Mouse (Mus musculus) megakaryocyte, embryonic 14.5 days (primary cell): ENCODE results near the gene Pak4. TPM values are rescaled to one million over a fixed set of nuclear protein-coding genes. Genes with fewer than 3 reads are reported as not detected.
A peak's percentile ranks its signal among the peaks of the same experiment; 100 is the strongest.

Experiments
- H3K27me3 ChIP-seq: replicated peaks from 2 replicates; pipeline ENCODE3; 2012; ENCODE audit warnings: inconsistent platforms
- H3K36me3 ChIP-seq: replicated peaks from 2 replicates; pipeline ENCODE3; 2012; ENCODE audit warnings: low read length, inconsistent platforms, mixed read lengths
- H3K4me1 ChIP-seq: 2 replicates; pipeline ENCODE4 v1.6.1; 2012; ENCODE audit warnings: inconsistent platforms
- H3K4me3 ChIP-seq: replicated peaks from 2 replicates; pipeline ENCODE3; 2012; ENCODE audit warnings: moderate library complexity, mild to moderate bottlenecking, inconsistent platforms
- H3K9me3 ChIP-seq: 2 replicates; pipeline ENCODE4 v1.6.1; 2012; ENCODE audit warnings: inconsistent platforms
- FLI1 ChIP-seq: IDR thresholded peaks from 2 replicates; pipeline ENCODE4 v1.6.1; 2012; ENCODE audit warnings: low read length, inconsistent platforms, mixed read lengths
- GATA1 ChIP-seq: IDR thresholded peaks from 3 replicates; pipeline ENCODE4 v1.6.1; 2012; ENCODE audit warnings: mixed read lengths, low read length, inconsistent platforms, borderline replicate concordance
- polyA plus RNA-seq: library from polyadenylated mRNA; stranded (reverse); fragments of >175 nt; gene quantifications from 2 replicates; pipeline ENCODE4 v1.2.3, GENCODE M21; 2012; ENCODE audit warnings: low replicate concordance; ENCODE audit not compliant: insufficient read depth

Pak4 gene
- polyA plus RNA-seq, 1 experiment, result 17.3 TPM

- TF ChIP-seq GATA1 (no peak), FLI1 (no peak)
- Histone ChIP-seq H3K4me1 (peaks cover 98% of the 10 kb centered on the region), H3K4me3 (no peak overlapping the region), H3K27me3 (no peaks in the 10 kb centered on the region), H3K36me3 (peaks cover 18% of the 10 kb centered on the region), H3K9me3 (peaks cover 3% of the 10 kb centered on the region; the same call in 1 of the 2 replicates)
These were observed 19.4 kb downstream of the Pak4 start for GRCm38 (mm10) chr7:28578543-28579053.

GRCm38 (mm10) chr7:28577826-28578542 lies 20.0 kb downstream of the Pak4 start:
- TF ChIP-seq FLI1 (no peak), GATA1 (no peak)
- H3K9me3 ChIP-seq, result peaks cover 3% of the 10 kb centered on the region; the same call in 1 of the 2 replicates
- peaks cover 98% of the 10 kb centered on the region for H3K4me1 ChIP-seq
- no peaks in the 10 kb centered on the region for H3K27me3 ChIP-seq
- H3K4me3 ChIP-seq, result peak overlapping the region; percentile 5
- H3K36me3 ChIP-seq, result peaks cover 18% of the 10 kb centered on the region

DNA sequence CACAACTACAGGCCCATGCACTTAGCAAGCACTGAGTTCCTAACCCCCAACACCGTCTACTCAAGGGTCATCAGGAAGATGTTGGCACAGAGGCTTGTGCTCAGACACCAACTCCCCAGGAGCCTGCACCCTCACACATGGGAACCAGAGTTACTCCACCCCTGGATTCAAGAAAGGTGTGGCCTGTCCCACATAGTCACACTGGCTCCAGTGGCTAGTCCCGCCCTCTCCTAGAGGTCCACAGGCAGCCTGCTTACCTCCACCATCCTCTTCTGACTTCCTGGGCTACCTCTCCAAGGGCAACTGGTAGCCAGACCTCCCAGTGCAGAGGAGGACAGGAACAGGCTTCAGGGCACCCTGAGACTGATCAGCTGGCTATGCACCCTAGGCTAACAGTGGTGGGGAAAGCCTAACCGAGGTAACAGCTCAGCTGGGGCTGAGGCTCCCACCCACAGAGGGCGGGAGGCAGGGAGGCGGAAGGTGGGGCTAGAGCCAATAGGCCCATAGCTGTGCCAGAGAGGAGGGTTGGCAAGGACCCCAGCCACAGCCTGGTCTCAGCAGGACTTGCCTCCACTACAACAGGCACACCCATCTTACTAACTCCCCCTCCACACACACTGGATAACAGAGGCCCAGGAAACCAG lies 21.6 kb downstream of the Pak4 start:
- Histone ChIP-seq H3K27me3 (no peaks in the 10 kb centered on the region), H3K4me1 (peaks cover 95% of the 10 kb centered on the region), H3K4me3 (no peak overlapping the region), H3K9me3 (peaks cover 3% of the 10 kb centered on the region; the same call in 1 of the 2 replicates), H3K36me3 (peaks cover 16% of the 10 kb centered on the region)
- no peak for TF ChIP-seq GATA1
- TF ChIP-seq FLI1, result no peak

DNA sequence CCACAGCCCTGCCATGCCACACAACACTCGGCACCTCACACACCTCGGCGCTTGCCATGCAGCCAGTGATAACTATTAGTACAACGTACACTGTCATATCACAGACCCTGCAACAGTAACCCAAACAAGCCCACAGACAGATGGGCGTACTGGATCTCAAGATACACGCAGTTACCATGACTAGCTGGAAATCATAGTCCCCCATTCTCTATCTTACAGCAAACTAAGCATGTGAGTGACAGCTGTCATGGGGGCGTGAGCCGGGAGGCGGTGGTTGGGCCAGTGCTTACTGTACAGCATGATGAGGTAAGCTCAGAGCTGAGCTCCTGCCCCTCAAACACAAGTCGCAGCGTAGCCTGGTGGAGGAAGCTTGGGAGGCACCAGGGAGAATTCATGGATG lies 22.4 kb downstream of the Pak4 start:
- TF ChIP-seq GATA1 (no peak), FLI1 (no peak)
- Histone ChIP-seq H3K4me3 (no peak overlapping the region), H3K36me3 (peaks cover 9% of the 10 kb centered on the region), H3K9me3 (no peaks in the 10 kb centered on the region), H3K4me1 (peaks cover 97% of the 10 kb centered on the region), H3K27me3 (no peaks in the 10 kb centered on the region)

GRCm38 (mm10) chr7:28573236-28573635 lies 24.7 kb downstream of the Pak4 start:
- Histone ChIP-seq H3K9me3 (no peaks in the 10 kb centered on the region), H3K36me3 (peaks cover 14% of the 10 kb centered on the region), H3K27me3 (no peaks in the 10 kb centered on the region), H3K4me3 (no peak overlapping the region), H3K4me1 (peaks cover 82% of the 10 kb centered on the region)
- TF ChIP-seq GATA1 (no peak), FLI1 (no peak)

- no peak overlapping the region for H3K4me3 ChIP-seq
- no peak for TF ChIP-seq GATA1
- no peak for TF ChIP-seq FLI1
- H3K27me3 ChIP-seq, result no peaks in the 10 kb centered on the region
- no peaks in the 10 kb centered on the region for H3K9me3 ChIP-seq
- H3K36me3 ChIP-seq, result peaks cover 19% of the 10 kb centered on the region
- H3K4me1 ChIP-seq, result peaks cover 82% of the 10 kb centered on the region
These were observed 25.3 kb downstream of the Pak4 start for GRCm38 (mm10) chr7:28572689-28573088.

DNA sequence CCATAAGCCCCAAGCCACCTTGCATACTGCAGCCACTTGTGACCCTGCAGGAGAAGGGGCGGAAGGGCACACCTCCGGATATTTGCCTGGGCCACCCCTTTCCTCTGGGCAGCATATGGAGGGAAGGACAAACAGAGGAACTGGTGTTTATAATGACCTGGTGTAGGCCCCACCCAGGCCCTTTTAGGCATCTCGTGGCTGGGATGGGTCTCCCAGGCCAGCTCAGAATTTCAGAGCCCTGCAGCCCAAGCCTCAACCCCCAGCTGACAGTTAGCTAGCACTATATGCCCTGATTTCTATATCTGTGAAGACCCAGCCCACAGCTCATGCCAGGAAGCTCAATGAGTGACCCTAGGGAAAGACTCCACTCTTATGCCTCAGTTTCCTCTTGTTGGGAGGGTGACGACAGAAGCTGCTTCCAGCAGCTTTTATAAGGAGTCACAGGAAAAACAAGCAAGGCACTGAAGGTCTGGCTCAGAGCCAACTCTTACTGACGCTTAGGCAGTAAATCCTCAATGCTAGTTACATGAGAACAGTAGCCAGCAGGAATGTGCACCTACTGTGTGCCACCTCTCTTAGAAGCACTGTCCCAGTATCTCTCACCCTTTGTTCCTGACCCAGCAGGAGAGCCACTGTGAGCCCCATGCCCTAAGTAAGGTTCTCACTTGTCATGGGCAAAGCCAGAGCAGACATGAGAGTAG lies 26.9 kb downstream of the Pak4 start:
- no peaks in the 10 kb centered on the region for H3K9me3 ChIP-seq
- peaks cover 34% of the 10 kb centered on the region for H3K36me3 ChIP-seq
- TF ChIP-seq FLI1, result no peak
- TF ChIP-seq GATA1, result no peak
- H3K4me3 ChIP-seq, result no peak overlapping the region
- H3K4me1 ChIP-seq, result peaks cover 82% of the 10 kb centered on the region
- no peaks in the 10 kb centered on the region for H3K27me3 ChIP-seq

GRCm38 (mm10) chr7:28570291-28570981 lies 27.5 kb downstream of the Pak4 start:
- no peak for TF ChIP-seq FLI1
- no peak for TF ChIP-seq GATA1
- Histone ChIP-seq H3K4me1 (peaks cover 82% of the 10 kb centered on the region), H3K4me3 (peak overlapping the region; percentile 26), H3K9me3 (no peaks in the 10 kb centered on the region), H3K36me3 (peaks cover 41% of the 10 kb centered on the region), H3K27me3 (no peaks in the 10 kb centered on the region)

DNA sequence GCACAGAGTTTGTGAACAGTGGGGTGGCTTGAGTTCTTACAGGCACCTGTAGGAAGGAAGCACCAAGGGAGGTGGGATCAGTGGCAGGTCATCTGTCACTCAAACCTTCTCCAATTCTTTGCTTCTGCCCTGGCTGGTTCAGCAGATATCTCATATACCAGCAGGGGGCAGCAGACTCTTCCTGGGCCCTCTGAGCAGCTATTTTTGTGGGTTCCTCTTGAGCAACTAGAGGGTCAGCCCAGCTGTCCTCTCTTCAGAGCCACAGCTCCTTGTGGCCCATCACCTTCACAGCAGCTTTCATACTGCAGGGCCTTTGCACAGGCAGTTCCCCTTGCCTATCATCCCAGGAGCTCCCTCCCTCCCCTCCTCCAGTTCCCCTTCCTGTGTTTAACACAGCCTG lies 29.7 kb downstream of the Pak4 start:
- no peak for TF ChIP-seq GATA1
- no peak for TF ChIP-seq FLI1
- peaks cover 63% of the 10 kb centered on the region for H3K36me3 ChIP-seq
- H3K4me3 ChIP-seq, result no peak overlapping the region
- peaks cover 67% of the 10 kb centered on the region for H3K4me1 ChIP-seq
- H3K27me3 ChIP-seq, result no peaks in the 10 kb centered on the region
- H3K9me3 ChIP-seq, result no peaks in the 10 kb centered on the region
